Mouse (Mus musculus): ENCODE measurements around the gene Lcp1. TPM values are rescaled to one million over a fixed set of nuclear protein-coding genes. Genes with fewer than 3 reads are reported as not detected.

Gene Lcp1
- polyA plus RNA-seq, 1 experiment from 2014 or later: 40.9 TPM

DNA sequence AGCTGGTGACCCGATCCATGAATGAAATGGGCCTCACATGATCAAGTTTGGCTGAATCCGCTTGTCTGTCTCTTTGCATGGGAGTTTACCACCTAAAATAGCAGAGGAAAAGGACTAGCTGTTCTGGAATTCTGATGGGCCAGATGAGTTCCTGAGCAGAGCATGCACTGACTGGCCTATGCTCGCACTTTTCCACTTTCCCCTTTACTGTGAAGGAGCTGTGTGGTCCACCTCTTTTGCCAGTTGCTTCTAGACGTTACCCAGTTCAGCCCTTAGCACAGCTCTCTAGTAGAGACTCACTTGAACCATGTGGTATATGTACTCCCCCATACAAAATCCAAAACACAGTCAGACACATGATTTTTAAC is 105.7 kb downstream of the Lcp1 start:
- no peak for ATAC-seq (ENCODE audit: insufficient read depth)
- Histone ChIP-seq H3K4me1 (replicated peaks) (0 out of 2 replicates have a peak, but pooled peaks cover 9% of the 10 kb centered on the region), H3K27ac (replicated peaks) (no peak overlapping the region), H3K9ac (no peak overlapping the region), H3K4me3 (replicated peaks) (no peak overlapping the region), H3K36me3 (replicated peaks) (no peaks in the 10 kb centered on the region), H3K27me3 (no peaks in the 10 kb centered on the region), H3K9me3 (replicated peaks) (no peaks in the 10 kb centered on the region), H3K4me2 (no peak overlapping the region)
- 60% methylated on average over 4 of the region's 4 CpGs for WGBS (ENCODE audit: insufficient replicate concordance)

DNA sequence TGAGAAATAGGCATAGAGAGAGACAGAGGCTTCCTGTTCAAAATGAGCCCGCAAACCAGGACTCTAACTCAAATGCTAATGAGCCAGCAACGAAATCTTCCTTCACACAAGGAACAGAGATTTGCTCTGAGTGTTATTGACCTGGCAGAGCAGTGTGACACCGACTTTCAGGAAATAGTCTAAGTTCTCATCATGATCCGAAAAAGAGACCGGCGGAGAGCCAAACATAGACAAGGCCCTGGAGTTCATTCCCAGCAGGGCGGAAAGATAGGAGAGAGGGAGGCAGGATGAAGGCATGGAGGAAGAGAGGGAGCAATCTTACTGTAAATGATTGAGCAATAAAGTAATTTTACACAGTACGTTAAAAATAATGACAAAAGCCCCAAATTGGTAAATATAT is 106.2 kb downstream of the Lcp1 start:
- no peak overlapping the region for H3K4me3 ChIP-seq (replicated peaks)
- H3K27me3 ChIP-seq: no peaks in the 10 kb centered on the region
- no peaks in the 10 kb centered on the region for H3K36me3 ChIP-seq (replicated peaks)
- ATAC-seq (ENCODE audit: insufficient read depth): no peak
- H3K4me1 ChIP-seq (replicated peaks): 0 out of 2 replicates have a peak, but pooled peaks cover 9% of the 10 kb centered on the region
- no peak overlapping the region for H3K27ac ChIP-seq (replicated peaks)
- H3K4me2 ChIP-seq: no peak overlapping the region
- WGBS (ENCODE audit: insufficient replicate concordance): 65% methylated on average over 8 of the region's 8 CpGs
- H3K9ac ChIP-seq: no peak overlapping the region
- H3K9me3 ChIP-seq (replicated peaks): no peaks in the 10 kb centered on the region

DNA sequence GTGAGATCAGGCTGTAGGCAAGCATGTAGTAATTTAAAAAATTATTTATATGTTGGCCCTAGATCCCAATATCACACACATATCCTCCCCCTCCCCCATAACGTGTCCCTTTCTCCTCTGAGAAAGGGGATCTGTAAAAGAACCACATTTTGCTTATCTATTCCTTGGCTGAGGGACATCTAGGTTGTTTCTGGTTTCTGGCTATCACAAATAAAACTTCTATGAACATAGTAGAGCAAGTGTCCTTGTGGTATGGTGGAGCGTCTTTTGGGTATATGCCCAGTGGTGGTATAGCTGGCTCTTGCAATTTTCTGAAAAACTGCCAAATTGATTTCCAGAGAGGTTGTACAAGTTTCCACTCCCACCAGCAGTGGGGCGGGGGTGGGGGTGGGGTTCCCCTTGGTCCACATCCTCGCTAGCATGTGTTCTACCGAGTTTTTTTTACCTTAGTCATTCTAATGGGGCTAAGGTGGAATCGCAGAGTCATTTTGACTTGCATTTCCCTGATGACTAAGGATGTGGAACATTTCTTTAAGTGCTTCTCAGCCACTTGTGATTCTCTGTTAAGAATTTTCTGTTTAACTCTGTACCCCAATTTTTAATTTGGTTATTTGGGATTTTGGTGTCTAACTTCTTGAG is 107.3 kb downstream of the Lcp1 start:
- no peak overlapping the region for H3K4me3 ChIP-seq (replicated peaks)
- H3K9ac ChIP-seq: no peak overlapping the region
- H3K27ac ChIP-seq (replicated peaks): 0 out of 2 replicates have a peak overlapping the region, but pooled peaks have one; percentile 14
- no peaks in the 10 kb centered on the region for H3K36me3 ChIP-seq (replicated peaks)
- no peaks in the 10 kb centered on the region for H3K9me3 ChIP-seq (replicated peaks)
- 0 out of 2 replicates have a peak, but pooled peaks cover 9% of the 10 kb centered on the region for H3K4me1 ChIP-seq (replicated peaks)
- no peak overlapping the region for H3K4me2 ChIP-seq
- 36% methylated on average over 6 of the region's 6 CpGs for WGBS (ENCODE audit: insufficient replicate concordance)
- ATAC-seq (ENCODE audit: insufficient read depth): peak; percentile 61
- H3K27me3 ChIP-seq: no peaks in the 10 kb centered on the region

DNA sequence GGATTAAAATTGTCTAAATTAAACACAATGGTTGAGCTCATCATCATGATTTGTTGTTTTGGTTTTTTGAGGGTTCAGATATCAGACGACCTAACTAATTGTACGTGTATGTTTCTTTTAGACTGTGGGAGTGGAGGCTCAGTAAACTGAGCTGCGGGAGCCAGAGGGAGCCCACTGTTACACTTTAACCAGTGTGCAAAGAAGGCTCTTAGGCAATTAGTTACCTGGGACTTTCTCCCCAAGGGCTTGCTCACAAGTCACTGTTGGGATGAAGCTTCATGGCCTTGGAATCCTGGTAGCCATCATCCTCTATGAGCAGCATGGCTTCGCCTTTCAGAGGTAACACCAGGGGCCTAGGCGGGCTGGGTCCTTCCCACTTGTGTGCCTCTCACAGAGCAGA is 111.2 kb downstream of the Lcp1 start, which contains the start of gene Cpb2:
Gene Cpb2 (plus strand): TSS at position 201 of the 400 bp plus-strand sequence.
- H3K4me1 ChIP-seq (replicated peaks): peaks cover 5% of the 10 kb centered on the region; the same call in 1 of the 2 replicates
- 59% methylated on average over 5 of the region's 5 CpGs for WGBS (ENCODE audit: insufficient replicate concordance)
- H3K9me3 ChIP-seq (replicated peaks): no peaks in the 10 kb centered on the region
- peak within 1 kb of the TSS; percentile 21 for H3K4me3 ChIP-seq (replicated peaks)
- ATAC-seq (ENCODE audit: insufficient read depth): peak; percentile 62
- H3K9ac ChIP-seq: no peak within 1 kb of the TSS
- peak within 1 kb of the TSS; percentile 45 for H3K27ac ChIP-seq (replicated peaks)
- H3K36me3 ChIP-seq (replicated peaks): no peaks in the 10 kb centered on the region
- H3K4me2 ChIP-seq: peak within 1 kb of the TSS; percentile 25
- H3K27me3 ChIP-seq: no peaks in the 10 kb centered on the region

DNA sequence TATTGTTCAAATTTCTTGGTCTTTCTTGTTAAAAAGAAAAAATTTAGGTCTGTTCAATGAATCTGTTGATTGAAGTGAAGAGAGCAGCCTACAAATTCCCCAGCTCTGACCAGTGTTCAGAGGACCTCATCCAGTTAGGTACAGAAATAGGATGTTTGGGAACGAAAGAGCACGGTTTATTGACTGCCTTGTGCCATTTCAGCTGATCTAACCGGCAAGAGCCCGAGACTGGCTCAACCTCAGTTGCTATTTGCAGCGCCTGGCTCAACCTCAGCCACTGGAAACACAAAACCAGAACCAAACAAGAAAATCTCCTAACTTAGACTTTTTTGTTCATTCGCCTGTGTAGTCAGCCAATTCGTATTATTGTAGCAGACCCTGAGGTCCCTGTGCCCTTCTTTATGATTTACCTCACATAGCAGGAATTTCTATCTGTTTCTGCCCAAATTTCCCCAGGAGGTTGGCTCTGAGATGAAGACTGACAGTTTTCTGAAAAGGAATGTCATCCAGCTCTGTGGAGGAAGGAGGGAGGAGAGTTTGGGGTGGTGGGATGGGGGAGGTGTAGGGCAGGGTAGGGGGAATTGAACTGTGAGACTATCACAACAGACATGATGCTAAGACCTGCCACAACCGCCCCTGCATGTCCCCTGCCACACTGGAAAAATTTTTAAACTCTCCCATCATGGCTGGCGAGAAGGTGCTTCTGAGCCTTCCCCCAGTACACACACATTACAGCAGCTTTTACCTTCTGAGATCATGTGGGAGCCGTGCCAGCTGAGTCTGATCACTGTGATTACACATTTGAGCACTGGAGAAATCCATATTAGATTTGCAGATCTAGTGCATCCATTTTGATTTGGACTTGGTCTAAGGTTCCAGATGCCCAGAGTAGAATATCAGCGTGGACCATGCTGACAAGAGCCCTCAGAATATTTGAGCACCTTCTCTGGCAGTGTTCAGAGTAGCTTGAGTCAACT is 115.4 kb downstream of the Lcp1 start:
- H3K27ac ChIP-seq (replicated peaks): no peak overlapping the region
- no peak overlapping the region for H3K4me3 ChIP-seq (replicated peaks)
- H3K4me2 ChIP-seq: no peak overlapping the region
- H3K27me3 ChIP-seq: no peaks in the 10 kb centered on the region
- no peaks in the 10 kb centered on the region for H3K9me3 ChIP-seq (replicated peaks)
- no peak for ATAC-seq (ENCODE audit: insufficient read depth)
- no peaks in the 10 kb centered on the region for H3K36me3 ChIP-seq (replicated peaks)
- H3K9ac ChIP-seq: no peak overlapping the region
- 57% methylated on average over 11 of the region's 11 CpGs for WGBS (ENCODE audit: insufficient replicate concordance)
- H3K4me1 ChIP-seq (replicated peaks): peaks cover 4% of the 10 kb centered on the region; the same call in 1 of the 2 replicates

DNA sequence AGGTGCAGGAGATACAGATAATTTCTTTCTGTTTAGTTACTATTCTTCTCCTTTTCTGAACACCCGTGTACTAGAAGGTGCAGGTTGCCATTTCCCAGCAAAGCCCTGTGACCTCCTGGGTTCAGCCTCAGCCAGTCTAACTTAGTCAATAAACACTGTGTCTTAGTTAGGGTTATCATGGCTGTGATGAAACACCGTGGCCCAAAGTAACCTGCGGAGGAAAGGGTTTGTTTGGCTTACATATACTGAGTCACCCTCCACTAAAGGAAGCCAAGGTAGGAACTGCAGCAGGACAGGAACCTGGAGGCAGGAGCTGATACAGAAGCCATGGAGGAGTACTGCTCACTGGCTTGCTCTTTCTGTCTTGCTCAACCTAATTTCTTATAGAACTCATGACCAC is 119.5 kb downstream of the Lcp1 start:
- no peak for ATAC-seq (ENCODE audit: insufficient read depth)
- Histone ChIP-seq H3K9me3 (replicated peaks) (no peaks in the 10 kb centered on the region), H3K27ac (replicated peaks) (no peak overlapping the region), H3K36me3 (replicated peaks) (no peaks in the 10 kb centered on the region), H3K9ac (no peak overlapping the region), H3K4me1 (replicated peaks) (peaks cover 4% of the 10 kb centered on the region; the same call in 1 of the 2 replicates), H3K4me2 (no peak overlapping the region), H3K27me3 (no peaks in the 10 kb centered on the region), H3K4me3 (replicated peaks) (no peak overlapping the region)
- 66% methylated on average over 3 of the region's 3 CpGs for WGBS (ENCODE audit: insufficient replicate concordance)

DNA sequence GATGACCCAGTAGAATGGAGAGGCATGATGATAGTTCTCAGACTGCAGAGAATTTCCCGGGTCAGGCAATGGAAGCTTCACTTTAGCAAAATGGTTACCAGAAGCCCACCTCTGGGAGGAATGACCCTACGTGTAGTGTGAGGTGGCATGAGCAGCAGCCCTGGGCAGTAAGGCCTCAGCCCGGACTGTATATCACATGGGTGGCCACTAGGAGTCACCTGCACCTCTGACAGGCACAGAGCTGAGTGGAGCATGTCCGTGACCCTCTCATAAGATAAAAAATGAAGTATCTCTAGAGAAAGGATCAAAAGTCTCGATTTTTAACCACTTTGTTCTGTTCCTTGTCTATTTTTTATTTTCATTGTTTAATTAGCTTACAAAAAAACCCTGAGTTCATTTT is 125.6 kb downstream of the Lcp1 start:
- no peak overlapping the region for H3K4me2 ChIP-seq
- no peak overlapping the region for H3K9ac ChIP-seq
- WGBS (ENCODE audit: insufficient replicate concordance): 29% methylated on average over 5 of the region's 5 CpGs
- H3K4me1 ChIP-seq (replicated peaks): no peaks in the 10 kb centered on the region
- H3K9me3 ChIP-seq (replicated peaks): no peaks in the 10 kb centered on the region
- H3K27me3 ChIP-seq: no peaks in the 10 kb centered on the region
- no peak overlapping the region for H3K27ac ChIP-seq (replicated peaks)
- no peak for ATAC-seq (ENCODE audit: insufficient read depth)
- H3K36me3 ChIP-seq (replicated peaks): 0 out of 2 replicates have a peak, but pooled peaks cover 3% of the 10 kb centered on the region
- no peak overlapping the region for H3K4me3 ChIP-seq (replicated peaks)

DNA sequence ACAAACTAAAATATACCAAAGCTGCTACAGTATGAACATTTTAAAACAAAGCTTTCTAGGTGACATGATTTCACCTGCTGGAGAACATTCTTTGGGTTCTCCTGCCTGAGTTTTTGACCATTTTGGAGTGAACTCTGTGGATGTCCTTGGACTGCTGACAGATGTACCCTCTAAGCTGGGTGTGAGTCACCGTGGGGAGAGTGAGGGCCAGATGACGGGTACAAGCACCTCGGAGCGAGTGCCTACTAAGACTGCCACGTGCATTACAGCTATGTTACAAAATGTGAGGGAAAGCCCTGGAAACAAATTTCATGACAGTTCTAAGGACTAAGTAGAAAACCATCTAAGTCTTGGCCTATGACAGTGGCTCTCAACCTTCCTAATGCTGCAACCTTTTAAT is 138.6 kb downstream of the Lcp1 start:
- peaks cover 9% of the 10 kb centered on the region; the same call in 1 of the 2 replicates for H3K36me3 ChIP-seq (replicated peaks)
- no peak for ATAC-seq (ENCODE audit: insufficient read depth)
- no peak overlapping the region for H3K4me3 ChIP-seq (replicated peaks)
- H3K27ac ChIP-seq (replicated peaks): no peak overlapping the region
- no peaks in the 10 kb centered on the region for H3K27me3 ChIP-seq
- no peak overlapping the region for H3K4me2 ChIP-seq
- 68% methylated on average over 5 of the region's 5 CpGs for WGBS (ENCODE audit: insufficient replicate concordance)
- no peak overlapping the region for H3K9ac ChIP-seq
- no peaks in the 10 kb centered on the region for H3K4me1 ChIP-seq (replicated peaks)
- H3K9me3 ChIP-seq (replicated peaks): no peaks in the 10 kb centered on the region

DNA sequence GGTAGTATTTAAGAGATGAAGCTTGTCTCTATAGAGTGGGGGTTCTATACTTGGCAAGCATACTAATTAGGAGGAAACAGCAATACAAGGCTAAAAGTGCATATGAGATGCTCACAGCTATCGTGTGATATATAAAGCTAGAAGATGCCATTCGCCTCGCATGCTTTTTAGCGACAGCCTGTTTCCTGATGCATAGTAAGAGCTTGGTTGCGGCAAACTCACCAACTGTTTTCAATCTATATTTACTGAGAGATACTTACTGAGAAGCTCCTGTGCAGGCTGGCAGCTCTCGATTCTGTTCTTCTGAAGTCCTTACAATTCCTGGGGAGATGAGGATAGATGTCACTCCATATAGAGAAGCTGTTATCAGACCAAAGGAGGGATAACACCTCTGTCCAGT is 148.8 kb downstream of the Lcp1 start:
- H3K27ac ChIP-seq (replicated peaks): no peak overlapping the region
- peaks cover 12% of the 10 kb centered on the region; the same call in 1 of the 2 replicates for H3K27me3 ChIP-seq

DNA sequence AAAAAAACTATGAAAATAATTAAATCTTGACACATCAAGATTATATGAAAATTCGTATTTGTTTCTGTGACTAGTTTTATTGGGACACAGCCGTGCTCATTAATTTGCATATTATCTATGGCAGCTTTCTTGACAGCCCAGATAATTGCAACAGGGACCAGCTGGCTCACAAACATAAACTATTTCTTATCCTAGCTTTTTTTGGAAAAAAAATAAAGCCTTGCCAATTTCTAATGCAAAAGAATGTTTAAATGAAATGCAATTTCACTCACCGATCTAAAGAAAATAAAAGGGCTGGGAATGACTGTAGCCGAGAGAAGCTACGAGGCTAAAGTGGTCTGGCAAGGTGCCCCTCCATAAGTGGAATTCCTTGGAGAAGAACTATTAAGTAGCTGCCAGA is 149.5 kb downstream of the Lcp1 start:
- WGBS (ENCODE audit: insufficient replicate concordance): 53% methylated on average over 5 of the region's 5 CpGs
- no peaks in the 10 kb centered on the region for H3K9me3 ChIP-seq (replicated peaks)
- no peak overlapping the region for H3K9ac ChIP-seq
- peaks cover 14% of the 10 kb centered on the region for H3K4me1 ChIP-seq (replicated peaks)
- H3K36me3 ChIP-seq (replicated peaks): no peaks in the 10 kb centered on the region; the same call in 1 of the 2 replicates
- no peak overlapping the region for H3K27ac ChIP-seq (replicated peaks)
- no peak overlapping the region for H3K4me2 ChIP-seq
- no peak for ATAC-seq (ENCODE audit: insufficient read depth)
- peaks cover 12% of the 10 kb centered on the region; the same call in 1 of the 2 replicates for H3K27me3 ChIP-seq
- no peak overlapping the region for H3K4me3 ChIP-seq (replicated peaks)

More for the DNA sequence above, 148.8 kb downstream of the Lcp1 start:
- H3K9me3 ChIP-seq (replicated peaks): no peaks in the 10 kb centered on the region
- no peak for ATAC-seq (ENCODE audit: insufficient read depth)
- no peak overlapping the region for H3K4me2 ChIP-seq
- H3K4me1 ChIP-seq (replicated peaks): peaks cover 7% of the 10 kb centered on the region
- no peak overlapping the region for H3K9ac ChIP-seq
- no peaks in the 10 kb centered on the region; the same call in none of the 2 replicates for H3K36me3 ChIP-seq (replicated peaks)
- H3K4me3 ChIP-seq (replicated peaks): no peak overlapping the region
- 75% methylated on average over 6 of the region's 6 CpGs for WGBS (ENCODE audit: insufficient replicate concordance)

All from liver, embryonic 15.5 days (tissue).